Mouse (Mus musculus): ENCODE results near the gene Ewsr1. TPM values are rescaled to one million over a fixed set of nuclear protein-coding genes. Genes with fewer than 3 reads are reported as not detected.

Ewsr1 gene
- polyA plus RNA-seq, 1 experiment from 2014 or later: 823 TPM

GRCm38 (mm10) chr11:5114931-5115581, 16.0 kb upstream of the Ewsr1 start:
- ATAC-seq (ENCODE audit: low FRiP score): peak; percentile 56; the same call in 1 of the 2 replicates
- Histone ChIP-seq H3K9ac (no peak overlapping the region), H3K9me3 (replicated peaks) (no peaks in the 10 kb centered on the region), H3K4me2 (replicated peaks) (no peak overlapping the region), H3K4me1 (no peaks in the 10 kb centered on the region), H3K27ac (no peak overlapping the region), H3K27me3 (no peaks in the 10 kb centered on the region), H3K36me3 (no peaks in the 10 kb centered on the region), H3K4me3 (no peak overlapping the region)
- WGBS: 29% methylated on average over 13 of the region's 13 CpGs

- Histone ChIP-seq H3K4me1 (no peaks in the 10 kb centered on the region), H3K27me3 (no peaks in the 10 kb centered on the region), H3K9me3 (replicated peaks) (no peaks in the 10 kb centered on the region), H3K4me2 (replicated peaks) (no peak overlapping the region), H3K9ac (no peak overlapping the region), H3K4me3 (no peak overlapping the region), H3K36me3 (no peaks in the 10 kb centered on the region), H3K27ac (no peak overlapping the region)
- no peak for ATAC-seq (ENCODE audit: low FRiP score)
- 83% methylated on average over 7 of the region's 7 CpGs for WGBS
Measured at GRCm38 (mm10) chr11:5113645-5114044, 14.6 kb upstream of the Ewsr1 start.

GRCm38 (mm10) chr11:5109441-5109840, 10.4 kb upstream of the Ewsr1 start:
- 80% methylated on average over 8 of the region's 8 CpGs for WGBS
- ATAC-seq (ENCODE audit: low FRiP score): no peak

GRCm38 (mm10) chr11:5103986-5104509, 5.0 kb upstream of the Ewsr1 start:
- WGBS: 95% methylated on average over 4 of the region's 4 CpGs
- no peak for ATAC-seq (ENCODE audit: low FRiP score)
- Histone ChIP-seq H3K27me3 (no peaks in the 10 kb centered on the region), H3K4me3 (no peak overlapping the region), H3K27ac (no peak overlapping the region), H3K9ac (no peak overlapping the region), H3K9me3 (replicated peaks) (no peaks in the 10 kb centered on the region), H3K36me3 (peaks cover 21% of the 10 kb centered on the region; the same call in 1 of the 2 replicates), H3K4me2 (replicated peaks) (no peak overlapping the region), H3K4me1 (peaks cover 11% of the 10 kb centered on the region)

More at GRCm38 (mm10) chr11:5109441-5109840, 10.4 kb upstream of the Ewsr1 start:
- Histone ChIP-seq H3K4me3 (no peak overlapping the region), H3K4me2 (replicated peaks) (no peak overlapping the region), H3K36me3 (peaks cover 13% of the 10 kb centered on the region; the same call in 1 of the 2 replicates), H3K27ac (no peak overlapping the region), H3K4me1 (no peaks in the 10 kb centered on the region), H3K9ac (no peak overlapping the region), H3K9me3 (replicated peaks) (no peaks in the 10 kb centered on the region), H3K27me3 (no peaks in the 10 kb centered on the region)

GRCm38 (mm10) chr11:5102384-5102783, 3.3 kb upstream of the Ewsr1 start:
- Histone ChIP-seq H3K36me3 (peaks cover 21% of the 10 kb centered on the region; the same call in 1 of the 2 replicates), H3K9ac (no peak overlapping the region), H3K27ac (no peak overlapping the region), H3K4me2 (replicated peaks) (no peak overlapping the region), H3K4me3 (no peak overlapping the region), H3K4me1 (peaks cover 14% of the 10 kb centered on the region), H3K9me3 (replicated peaks) (no peaks in the 10 kb centered on the region), H3K27me3 (no peaks in the 10 kb centered on the region)
- WGBS: 93% methylated on average over 7 of the region's 7 CpGs
- ATAC-seq (ENCODE audit: low FRiP score): no peak

GRCm38 (mm10) chr11:5101641-5102040, 2.6 kb upstream of the Ewsr1 start:
- no peak overlapping the region for H3K4me2 ChIP-seq (replicated peaks)
- no peak overlapping the region for H3K9ac ChIP-seq
- H3K4me1 ChIP-seq: peaks cover 21% of the 10 kb centered on the region
- ATAC-seq (ENCODE audit: low FRiP score): no peak
- H3K27me3 ChIP-seq: no peaks in the 10 kb centered on the region
- no peak overlapping the region for H3K4me3 ChIP-seq
- H3K36me3 ChIP-seq: peaks cover 21% of the 10 kb centered on the region; the same call in 1 of the 2 replicates
- no peak overlapping the region for H3K27ac ChIP-seq
- no peaks in the 10 kb centered on the region for H3K9me3 ChIP-seq (replicated peaks)
- 85% methylated on average over 6 of the region's 6 CpGs for WGBS

GRCm38 (mm10) chr11:5100801-5101200, 1.7 kb upstream of the Ewsr1 start:
- Histone ChIP-seq H3K4me2 (replicated peaks) (peak overlapping the region; percentile 74), H3K27me3 (no peaks in the 10 kb centered on the region), H3K9ac (peak overlapping the region; percentile 13; the same call in 1 of the 2 replicates), H3K4me1 (peaks cover 28% of the 10 kb centered on the region), H3K9me3 (replicated peaks) (no peaks in the 10 kb centered on the region), H3K27ac (no peak overlapping the region), H3K4me3 (peak overlapping the region; percentile 93), H3K36me3 (peaks cover 19% of the 10 kb centered on the region; the same call in 1 of the 2 replicates)
- ATAC-seq (ENCODE audit: low FRiP score): no peak
- WGBS: 47% methylated on average over 5 of the region's 5 CpGs

- Histone ChIP-seq H3K36me3 (peaks cover 14% of the 10 kb centered on the region; the same call in 1 of the 2 replicates), H3K9ac (peak overlapping the region; percentile 99), H3K4me1 (peaks cover 29% of the 10 kb centered on the region), H3K27me3 (no peaks in the 10 kb centered on the region), H3K9me3 (replicated peaks) (no peaks in the 10 kb centered on the region), H3K27ac (peak overlapping the region; percentile 95), H3K4me2 (replicated peaks) (peak overlapping the region; percentile 74), H3K4me3 (peak overlapping the region; percentile 93)
- 2% methylated on average over 7 of the region's 7 CpGs for WGBS
- 0 out of 2 replicates have a peak, but pooled peaks have one; percentile 8 for ATAC-seq (ENCODE audit: low FRiP score)
Measured at GRCm38 (mm10) chr11:5100283-5100682, 1.2 kb upstream of the Ewsr1 start.

GRCm38 (mm10) chr11:5099576-5100183, 614 bp upstream of the Ewsr1 start:
- H3K4me1 ChIP-seq: peaks cover 29% of the 10 kb centered on the region
- peak; percentile 83 for ATAC-seq (ENCODE audit: low FRiP score)
- under 1% methylated on average over 31 of the region's 31 CpGs for WGBS

GRCm38 (mm10) chr11:5098035-5098735, 881 bp downstream of the Ewsr1 start:
- Histone ChIP-seq H3K27ac (peak overlapping the region; percentile 95), H3K9ac (peak overlapping the region; percentile 99), H3K36me3 (no peaks in the 10 kb centered on the region), H3K9me3 (replicated peaks) (no peaks in the 10 kb centered on the region), H3K4me1 (peaks cover 32% of the 10 kb centered on the region), H3K4me2 (replicated peaks) (peak overlapping the region; percentile 74), H3K4me3 (peak overlapping the region; percentile 93), H3K27me3 (no peaks in the 10 kb centered on the region)
- WGBS: under 1% methylated on average over 44 of the region's 44 CpGs
- ATAC-seq (ENCODE audit: low FRiP score): peak; percentile 9; the same call in 1 of the 2 replicates

More at GRCm38 (mm10) chr11:5099576-5100183, 614 bp upstream of the Ewsr1 start:
- H3K27me3 ChIP-seq: no peaks in the 10 kb centered on the region
- peak overlapping the region; percentile 74 for H3K4me2 ChIP-seq (replicated peaks)
- peak overlapping the region; percentile 99 for H3K9ac ChIP-seq
- peak overlapping the region; percentile 93 for H3K4me3 ChIP-seq
- no peaks in the 10 kb centered on the region for H3K9me3 ChIP-seq (replicated peaks)
- peaks cover 8% of the 10 kb centered on the region; the same call in 1 of the 2 replicates for H3K36me3 ChIP-seq
- H3K27ac ChIP-seq: peak overlapping the region; percentile 95

- Histone ChIP-seq H3K27ac (no peak overlapping the region), H3K4me2 (replicated peaks) (peak overlapping the region; percentile 74), H3K4me1 (peaks cover 32% of the 10 kb centered on the region), H3K27me3 (no peaks in the 10 kb centered on the region), H3K4me3 (peak overlapping the region; percentile 93), H3K36me3 (peaks cover 10% of the 10 kb centered on the region), H3K9me3 (replicated peaks) (no peaks in the 10 kb centered on the region), H3K9ac (peak overlapping the region; percentile 99)
- no peak for ATAC-seq (ENCODE audit: low FRiP score)
- 80% methylated on average over 8 of the region's 8 CpGs for WGBS
Measured at GRCm38 (mm10) chr11:5096480-5097020, 2.5 kb downstream of the Ewsr1 start.
